Mouse (Mus musculus) ES-Bruce4 (cell line): ENCODE measurements around the gene H2afj.

Source experiments
- EP300 ChIP-seq: IDR thresholded peaks from 2 replicates; pipeline ENCODE4 v1.6.1; 2011; ENCODE audit warnings: low read depth, low read length; ENCODE audit not compliant: insufficient read depth
- POLR2A ChIP-seq: IDR thresholded peaks from one replicate; pipeline ENCODE4 v1.8.1; 2011; ENCODE audit warnings: low read length; ENCODE audit not compliant: insufficient read depth

- TF ChIP-seq POLR2A (no peak), EP300 (no peak)
Measured at GRCm38 (mm10) chr6:136845706-136846480, 37.8 kb downstream of the H2afj start.
